Mouse (Mus musculus): ENCODE data around the gene Dpysl5.
A peak's percentile ranks its signal among the peaks of the same experiment; 100 is the strongest.

Dpysl5 gene

DNA sequence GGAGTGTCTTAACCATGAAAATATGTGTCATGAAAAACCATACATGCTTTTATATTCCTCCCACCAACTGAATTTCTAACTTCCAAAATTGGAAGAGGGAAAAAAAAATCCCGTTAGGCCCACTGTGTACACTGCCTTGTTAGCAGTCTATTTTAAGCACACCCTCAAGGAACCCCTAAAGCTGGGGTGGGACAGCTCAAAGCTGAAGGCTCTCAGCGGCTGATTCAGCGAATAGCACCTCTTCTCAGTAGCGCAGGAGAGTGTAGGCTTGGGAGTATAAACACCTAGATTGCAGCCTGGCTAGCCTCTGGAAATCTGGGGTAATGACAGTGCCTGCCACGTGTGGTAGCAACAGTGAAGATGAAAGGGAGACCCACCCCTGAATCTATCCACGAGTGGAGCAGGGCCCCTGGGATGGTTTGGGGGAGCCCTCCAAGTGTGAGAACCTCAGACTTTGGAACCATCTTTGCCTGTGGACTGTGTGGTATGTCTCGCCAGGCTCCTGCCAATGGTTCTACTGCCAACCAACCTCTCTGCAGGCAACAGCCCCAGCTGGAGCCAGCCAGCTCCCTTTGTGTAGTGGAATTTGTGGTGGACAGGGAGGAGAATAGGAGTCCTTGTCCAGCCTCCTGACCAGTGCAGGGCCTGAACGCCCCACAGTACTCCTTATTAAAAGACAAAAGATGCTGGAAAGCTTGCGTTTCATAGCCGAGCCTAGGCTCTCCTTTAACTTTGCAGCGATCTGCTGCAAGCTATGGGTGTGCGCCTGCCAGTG, 54.4 kb downstream of the Dpysl5 start:
- no peak for DNase-seq (ENCODE audit: low read depth)

DNA sequence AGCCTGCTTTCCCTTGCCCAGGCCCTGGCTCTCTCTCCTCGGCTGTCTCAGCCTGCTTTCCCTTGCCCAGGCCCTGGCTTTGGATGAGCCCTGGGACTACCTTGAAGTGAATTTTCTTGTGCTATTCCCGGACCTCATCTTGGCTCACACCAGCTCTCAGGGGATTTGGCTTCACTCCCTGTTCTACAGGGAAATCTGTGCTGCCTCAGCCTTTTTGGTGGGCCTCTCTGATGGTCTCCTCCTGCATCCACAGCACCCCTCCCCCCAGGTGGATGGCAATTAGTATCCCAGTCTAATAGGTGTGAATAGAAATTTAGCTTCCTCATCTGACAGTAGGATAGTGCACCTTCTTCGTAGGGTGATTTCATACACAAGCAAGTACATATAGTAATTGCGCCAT, 56.7 kb downstream of the Dpysl5 start:
- no peak for DNase-seq (ENCODE audit: low read depth)

GRCm38 (mm10) chr5:30768598-30768997, 57.2 kb downstream of the Dpysl5 start:
- no peak for DNase-seq (ENCODE audit: low read depth)

DNA sequence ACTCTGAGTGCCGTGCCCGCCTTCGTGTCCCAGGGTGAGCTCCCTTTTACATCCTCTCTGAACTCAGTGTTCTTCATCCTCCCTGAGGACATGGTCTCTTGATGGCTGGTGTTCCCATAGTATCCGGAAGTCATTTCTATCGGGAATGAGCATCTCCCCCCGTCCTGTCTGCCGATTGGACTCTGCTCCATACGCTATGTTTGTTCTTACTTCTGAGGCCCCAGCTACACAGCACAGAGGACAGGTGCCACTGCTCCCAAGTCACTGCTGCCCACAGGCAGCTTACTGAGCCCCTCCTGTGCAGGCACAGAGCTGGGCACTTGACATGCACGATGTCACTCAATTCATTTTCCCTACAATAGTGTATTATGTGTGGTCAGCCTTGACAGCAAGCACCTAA, 57.7 kb downstream of the Dpysl5 start:
- no peak for DNase-seq (ENCODE audit: low read depth)

DNA sequence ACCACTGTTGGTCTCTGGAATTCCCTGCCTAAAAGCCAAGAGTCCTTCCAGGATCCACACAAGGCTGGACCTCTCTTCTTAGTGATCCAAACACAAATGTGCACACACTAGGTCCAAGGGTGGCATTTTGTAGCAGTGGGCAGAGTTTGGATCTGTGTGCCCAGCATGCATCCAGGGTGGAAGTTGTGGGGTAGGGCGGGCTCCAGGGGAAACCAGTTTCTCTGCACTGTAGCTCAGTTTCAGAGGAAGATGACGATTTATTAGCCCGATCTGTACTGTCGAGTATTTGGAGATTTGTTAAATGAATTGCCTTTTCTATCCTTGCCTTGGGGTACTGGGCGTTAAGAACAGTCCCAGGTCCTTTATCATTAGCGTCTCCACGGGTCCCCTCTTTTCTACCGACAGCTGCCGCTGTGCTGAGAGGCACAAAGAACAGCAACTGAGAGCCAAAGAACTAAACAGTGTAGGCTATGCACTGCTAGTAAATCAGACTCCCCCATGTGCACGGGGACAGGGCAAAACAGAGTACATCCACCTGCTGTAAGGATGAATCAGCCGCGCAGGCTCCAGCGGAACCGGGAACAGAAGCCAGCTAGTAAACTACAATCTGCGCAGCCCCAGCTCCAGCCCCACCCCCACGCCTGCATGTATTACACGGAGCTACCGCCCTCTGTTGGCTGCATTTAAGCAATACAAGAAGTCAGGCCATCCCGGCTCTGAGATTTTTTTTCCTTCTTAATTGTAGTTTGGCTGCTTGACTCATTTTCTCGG, 63.4 kb downstream of the Dpysl5 start:
- peak; percentile 62 for DNase-seq (ENCODE audit: low read depth)

DNA sequence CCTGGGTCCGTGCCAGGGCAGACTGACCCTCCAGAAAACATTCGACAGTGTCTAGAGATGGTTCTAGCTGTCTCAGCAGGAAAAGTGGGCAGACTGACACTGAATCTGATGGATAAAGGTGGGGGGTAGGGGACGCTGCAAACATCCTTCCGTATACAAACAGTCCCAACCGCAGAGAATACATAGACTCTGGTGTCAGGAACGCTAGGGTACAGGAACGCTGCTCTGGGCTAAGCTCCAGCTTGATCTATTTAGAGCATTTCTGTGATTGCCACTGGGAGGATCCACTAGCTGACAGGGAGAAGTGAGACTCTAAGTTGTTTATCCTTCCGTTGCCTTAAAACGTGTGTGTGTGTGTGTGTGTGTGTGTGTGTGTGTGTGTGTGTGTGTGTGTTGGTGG, 69.3 kb downstream of the Dpysl5 start:
- no peak for DNase-seq (ENCODE audit: low read depth)

- DNase-seq (ENCODE audit: low read depth), result no peak
Observed at GRCm38 (mm10) chr5:30781147-30781546, 69.8 kb downstream of the Dpysl5 start.

- DNase-seq (ENCODE audit: low read depth), result no peak
Observed at GRCm38 (mm10) chr5:30787381-30787780, 76.0 kb downstream of the Dpysl5 start.

DNA sequence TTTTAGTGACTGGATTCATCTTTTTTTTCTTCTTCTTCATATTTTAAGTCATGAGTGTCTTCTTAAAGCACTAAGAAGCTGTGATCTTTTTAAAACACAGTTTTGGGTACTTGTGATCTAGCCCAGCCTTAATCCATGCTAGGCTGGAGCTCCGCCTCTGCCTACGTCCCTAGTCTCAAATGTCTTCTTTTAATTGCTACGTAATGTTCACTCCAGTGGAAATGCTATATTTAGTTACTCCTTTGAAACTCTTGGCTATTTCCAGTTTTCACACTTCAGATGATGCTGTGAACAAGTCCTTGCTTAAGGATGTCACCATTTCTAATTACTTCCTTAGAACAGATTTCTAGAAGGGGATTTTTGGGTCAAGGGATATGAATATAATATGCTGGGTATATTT, 78.7 kb downstream of the Dpysl5 start:
- no peak for DNase-seq (ENCODE audit: low read depth)

- DNase-seq (ENCODE audit: low read depth), result peak; percentile 58
Observed at GRCm38 (mm10) chr5:30796125-30796524, 84.8 kb downstream of the Dpysl5 start.

DNA sequence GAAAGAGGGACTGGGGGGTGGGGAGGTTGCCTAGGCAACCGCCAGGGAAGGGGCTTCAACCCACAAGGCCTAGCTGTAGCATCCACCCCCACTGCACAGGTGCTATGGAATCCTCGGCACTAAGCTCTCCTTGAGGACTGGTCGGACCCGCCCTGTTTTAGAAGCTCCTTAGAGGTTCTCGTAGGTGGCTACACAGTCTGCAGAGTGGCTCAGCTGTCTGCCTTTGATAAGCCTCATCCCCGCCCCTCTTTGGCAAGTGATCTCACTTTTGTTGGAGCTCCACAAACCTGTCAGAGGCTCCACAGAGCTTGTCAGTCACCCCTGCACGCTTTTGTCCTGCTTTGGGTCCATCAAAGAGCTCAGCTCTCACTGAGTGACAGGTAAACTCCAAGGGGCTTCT, 86.1 kb downstream of the Dpysl5 start:
- DNase-seq (ENCODE audit: low read depth), result peak; percentile 30

DNA sequence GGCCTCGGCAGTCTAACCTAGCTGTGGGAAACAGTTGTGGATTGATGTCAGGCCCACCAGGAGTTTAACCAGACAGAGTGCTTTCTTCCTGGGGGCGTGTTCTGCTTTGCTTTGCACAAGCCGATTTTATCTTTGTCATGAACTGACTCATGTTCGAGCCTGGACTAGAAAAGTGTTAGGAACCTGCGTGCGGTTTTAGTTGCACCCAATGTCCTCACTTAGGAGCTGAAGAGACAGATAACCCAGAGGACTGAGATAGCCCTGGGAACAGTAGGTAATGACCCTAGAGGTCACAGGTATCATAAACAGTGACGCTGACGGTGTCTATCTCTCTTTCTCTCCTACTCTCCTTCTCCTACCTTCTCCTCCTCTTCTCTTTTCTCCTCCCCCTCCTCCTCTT, 86.6 kb downstream of the Dpysl5 start:
- no peak for DNase-seq (ENCODE audit: low read depth)

DNA sequence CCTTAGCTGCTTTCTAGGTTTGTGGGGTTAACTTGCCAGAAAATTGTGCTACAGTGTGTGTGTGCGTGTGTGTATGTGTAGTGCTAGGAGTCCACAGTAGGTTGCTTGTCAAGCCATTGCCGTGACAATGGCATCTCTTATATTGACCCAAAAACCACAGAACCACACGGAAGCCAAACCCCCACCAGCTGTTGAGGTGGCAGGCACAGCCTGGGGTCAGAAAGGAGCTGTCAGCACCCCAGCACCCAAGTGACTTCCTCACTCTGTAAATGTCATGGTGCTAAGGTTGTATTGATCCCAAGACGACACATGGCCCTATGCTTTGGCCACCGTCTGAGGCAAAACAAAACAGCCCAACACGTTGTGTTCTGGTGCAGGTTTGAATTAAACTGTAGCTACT, 87.6 kb downstream of the Dpysl5 start:
- DNase-seq (ENCODE audit: low read depth), result no peak

DNA sequence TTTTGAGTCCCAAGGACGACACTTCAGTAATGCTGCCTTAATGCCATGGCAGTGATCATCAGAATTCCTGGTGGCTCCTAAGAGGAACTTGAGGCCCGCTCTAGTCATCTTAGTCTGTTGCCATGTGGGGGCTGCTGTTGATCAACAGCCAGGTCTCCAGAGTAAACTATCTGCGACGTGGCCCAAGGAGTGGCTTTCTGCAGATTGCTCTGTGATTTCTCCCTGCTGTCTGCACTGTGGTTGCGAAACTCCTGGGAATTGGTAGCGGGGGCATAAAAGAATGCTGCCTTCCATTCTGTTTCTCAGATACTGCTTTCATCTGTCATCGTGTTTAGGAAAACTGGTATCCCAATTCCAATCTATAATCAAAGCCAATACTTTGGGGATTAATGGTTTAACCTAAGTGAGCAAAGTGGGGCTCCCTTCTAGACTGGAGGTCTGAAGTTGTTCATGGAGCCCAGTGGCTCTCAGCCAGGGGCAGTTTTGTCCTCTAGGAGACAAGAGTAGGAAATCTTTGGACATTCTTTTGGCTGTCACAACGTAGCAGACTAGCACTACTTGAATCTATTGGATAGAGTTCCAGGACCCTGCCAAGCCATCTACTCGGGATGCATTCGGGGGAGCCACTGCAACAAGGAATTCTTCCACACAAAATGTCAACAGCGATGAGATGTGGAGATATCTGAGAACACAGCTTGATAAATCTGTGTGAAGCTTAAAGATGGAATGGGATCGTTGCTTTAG, 91.5 kb downstream of the Dpysl5 start:
- no peak for DNase-seq (ENCODE audit: low read depth)

GRCm38 (mm10) chr5:30806106-30806505, 94.7 kb downstream of the Dpysl5 start:
- DNase-seq (ENCODE audit: low read depth), result peak; percentile 79

- peak; percentile 38 for DNase-seq (ENCODE audit: low read depth)
Observed at GRCm38 (mm10) chr5:30814424-30815119, 103.2 kb downstream of the Dpysl5 start, which contains the start of gene Mapre3. Gene Mapre3 (plus strand): TSS chr5:30814641.

DNA sequence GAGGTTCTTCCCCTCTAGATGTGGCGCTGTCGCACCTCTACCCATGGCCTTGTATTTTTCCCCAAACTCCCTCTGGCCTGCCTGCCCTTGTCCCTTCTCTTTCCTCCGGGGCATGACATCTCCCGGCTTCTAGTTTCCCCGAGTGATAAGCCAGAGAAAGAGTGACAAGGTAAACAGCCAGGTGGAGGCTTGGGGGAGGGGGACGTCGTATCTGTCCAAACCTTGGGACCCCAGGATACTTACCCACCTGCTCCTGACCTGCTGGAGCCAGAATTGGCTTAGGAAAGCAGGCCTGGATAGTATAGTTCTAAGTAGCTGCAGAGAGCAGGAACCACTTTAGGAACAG, 103.7 kb downstream of the Dpysl5 start:
- no peak for DNase-seq (ENCODE audit: low read depth)

DNA sequence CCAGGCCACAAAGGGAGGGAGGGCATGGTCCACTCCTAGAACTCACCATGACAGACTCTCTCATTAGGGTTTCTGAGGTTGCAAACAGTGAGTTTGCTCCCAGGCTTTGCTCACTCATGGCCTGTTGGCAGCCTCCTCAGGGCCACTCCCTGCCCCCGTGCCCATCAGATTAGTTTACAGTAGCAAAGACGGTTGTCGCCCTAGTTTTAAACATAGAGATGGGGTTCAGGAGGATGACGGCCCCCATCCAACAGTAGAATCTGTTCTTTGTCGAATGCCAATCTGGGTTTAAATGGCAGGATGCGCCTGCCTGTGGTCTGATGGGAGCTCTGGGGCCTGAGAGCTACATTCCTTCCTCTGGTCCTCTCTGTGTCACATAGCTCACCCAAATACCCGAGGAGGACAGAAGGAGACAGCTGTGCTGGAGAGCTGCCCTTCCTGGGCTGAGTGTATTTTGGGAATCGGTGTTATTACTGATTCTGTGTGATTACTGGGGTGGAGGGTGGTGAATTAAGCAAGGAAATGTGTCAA, 105.0 kb downstream of the Dpysl5 start:
- no peak for DNase-seq (ENCODE audit: low read depth)

DNA sequence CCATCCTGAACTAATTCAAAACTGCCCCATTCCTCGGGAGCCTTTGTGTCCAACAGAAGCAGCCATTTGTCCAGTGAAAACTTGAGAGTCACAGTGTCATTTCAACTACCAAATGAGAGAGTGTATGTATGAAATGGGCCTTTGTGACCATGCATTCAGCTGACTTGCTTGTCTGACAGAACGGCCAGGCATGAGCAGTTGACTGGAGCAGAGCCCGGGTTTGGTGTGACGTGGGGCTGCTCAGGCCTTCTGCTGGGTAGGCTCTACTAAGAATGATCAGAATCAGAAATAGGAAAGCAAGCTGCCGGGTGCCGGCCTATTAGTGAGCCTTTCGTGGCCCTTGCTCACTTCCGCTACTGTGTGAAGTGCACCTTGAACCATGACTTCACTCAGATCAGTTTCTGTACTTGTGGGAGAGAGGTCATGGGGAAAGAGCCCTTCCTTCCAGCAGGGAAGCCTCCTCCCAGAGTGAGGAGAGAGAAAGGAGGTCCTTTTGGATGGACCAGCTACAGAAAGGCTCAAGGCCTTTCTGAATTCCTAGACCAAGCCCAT, 107.5 kb downstream of the Dpysl5 start:
- DNase-seq (ENCODE audit: low read depth), result no peak

DNA sequence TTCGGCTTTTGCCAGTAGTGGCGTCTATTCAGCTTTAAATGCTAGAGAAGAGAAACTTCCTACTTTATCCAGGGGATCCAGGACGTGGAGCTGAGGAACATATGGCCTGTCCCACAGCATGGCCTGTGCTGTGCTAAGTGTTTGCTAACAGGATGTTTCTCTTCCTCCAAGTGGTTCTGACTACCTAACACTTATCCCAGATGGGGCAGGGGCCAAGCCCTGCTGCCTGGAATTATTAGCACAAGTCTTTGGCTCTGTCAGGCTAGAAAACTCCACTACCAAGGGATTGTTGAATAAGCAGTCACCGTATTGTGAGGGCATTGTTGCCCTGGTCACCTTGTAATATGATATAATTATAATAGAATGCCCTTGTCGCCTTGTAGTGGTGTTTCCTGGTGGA, 111.3 kb downstream of the Dpysl5 start:
- no peak for DNase-seq (ENCODE audit: low read depth)

DNA sequence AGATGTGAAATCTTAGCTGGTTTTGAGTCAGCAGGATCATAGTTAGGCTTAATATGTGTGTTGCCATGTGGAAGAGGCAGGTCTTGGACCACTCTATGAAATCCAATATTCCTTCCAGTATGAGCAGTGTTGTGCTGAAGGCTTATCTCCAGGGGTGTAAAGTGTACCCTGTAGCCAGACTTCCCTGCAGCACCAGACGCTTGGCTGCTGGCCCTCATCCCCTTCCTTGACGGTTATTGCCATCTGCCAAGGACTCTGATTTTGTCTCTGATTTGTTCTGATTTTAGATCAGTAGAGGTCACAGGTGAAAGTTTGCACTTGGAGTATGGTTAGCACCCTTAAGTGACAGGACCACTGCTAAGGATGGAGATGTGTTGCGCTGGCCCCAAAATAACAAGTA, 111.7 kb downstream of the Dpysl5 start:
- DNase-seq (ENCODE audit: low read depth), result no peak

Data from c-Kit-positive CD71-negative TER-119-negative erythroid progenitor cells, embryonic 14.5 days (primary cell).